Mouse (Mus musculus) liver, postnatal 0 days (tissue): ENCODE results near the gene Obp2b. TPM values are rescaled to one million over a fixed set of nuclear protein-coding genes. Genes with fewer than 3 reads are reported as not detected.

Experiments
- ATAC-seq: fragments of 200-750 bp; cut with Nextera tagmentation; 2 replicates; pipeline ENCODE4 v1.8.0; 2017; ENCODE audit warnings: mild to moderate bottlenecking, moderate library complexity
- DNase-seq: peaks from one replicate; pipeline ENCODE4 v3.0.0-alpha.2; 2016
- H3K27ac ChIP-seq: fragments of 300-500 bp; sonication (generic); 2 replicates; pipeline ENCODE4 v1.5.1; 2014; ENCODE audit warnings: antibody characterized with exemption, moderate library complexity, mild to moderate bottlenecking, low read depth
- H3K27me3 ChIP-seq: fragments of 300-500 bp; sonication (generic); 2 replicates; pipeline ENCODE4 v1.6.1; 2014; ENCODE audit warnings: low read length, control low read depth, mixed read lengths; ENCODE audit not compliant: insufficient read depth
- H3K36me3 ChIP-seq: fragments of 300-500 bp; sonication (generic); replicated peaks from 2 replicates; pipeline ENCODE4 v1.6.1; 2014; ENCODE audit warnings: mild to moderate bottlenecking, control low read depth, low read length, moderate library complexity, mixed read lengths; ENCODE audit not compliant: insufficient read depth
- H3K4me1 ChIP-seq: fragments of 300-500 bp; sonication (generic); 2 replicates; pipeline ENCODE4 v1.6.1; 2014; ENCODE audit warnings: antibody characterized with exemption, mild to moderate bottlenecking, control low read depth; ENCODE audit not compliant: insufficient read depth
- H3K4me2 ChIP-seq: fragments of 300-500 bp; sonication (generic); 2 replicates; pipeline ENCODE4 v1.6.1; 2014; ENCODE audit warnings: low read depth, mild to moderate bottlenecking, low read length, moderate library complexity, mixed read lengths
- H3K4me3 ChIP-seq: fragments of 300-500 bp; sonication (generic); 2 replicates; pipeline ENCODE4 v1.5.1; 2014; ENCODE audit warnings: low read depth, low read length
- H3K9ac ChIP-seq: fragments of 300-500 bp; sonication (generic); replicated peaks from 2 replicates; pipeline ENCODE4 v1.6.1; 2014; ENCODE audit warnings: mild to moderate bottlenecking, moderate library complexity
- H3K9me3 ChIP-seq: fragments of 300-500 bp; sonication (generic); 2 replicates; pipeline ENCODE4 v1.6.1; 2016; ENCODE audit warnings: mild to moderate bottlenecking, control low read depth, low read length, mixed read lengths
- CTCF ChIP-seq: sonication (generic); IDR thresholded peaks from 2 replicates; pipeline ENCODE4 v1.5.1; 2016; ENCODE audit warnings: antibody characterized with exemption, low read depth
- EP300 ChIP-seq: IDR thresholded peaks from 2 replicates; pipeline ENCODE4 v1.6.1; 2016; ENCODE audit warnings: antibody characterized with exemption, low read depth, mild to moderate bottlenecking
- WGBS: fragments of 180-500 bp; shearing (Covaris S2); extraction: QIAGEN DNeasy Blood & Tissue Kit; methylation state at CpG from one replicate; pipeline ENCODE4 v1.1.7; 2014; ENCODE audit not compliant: insufficient replicate concordance; 5-methylcytosine and 5-hydroxymethylcytosine counted together
- polyA plus RNA-seq: library from polyadenylated mRNA; unstranded; fragments of >200 nt; fragmentation: Nextera tagmentation; extraction: Ambion mirVana; gene quantifications from 2 replicates; pipeline ENCODE4 v1.2.1, GENCODE M21; 2015

Obp2b gene
- polyA plus RNA-seq, 1 experiment from 2014 or later: not detected

GRCm38 (mm10) chr2:25785573-25786322 is 48.9 kb downstream of the Obp2b start:
- H3K9me3 ChIP-seq: no peaks in the 10 kb centered on the region
- H3K9ac ChIP-seq: no peak overlapping the region
- no peak for ATAC-seq
- 0 out of 2 replicates have a peak, but pooled peaks cover 2% of the 10 kb centered on the region for H3K27me3 ChIP-seq
- TF ChIP-seq EP300 (no peak), CTCF (no peak)
- H3K4me1 ChIP-seq: no peaks in the 10 kb centered on the region
- no peak overlapping the region for H3K4me3 ChIP-seq
- H3K36me3 ChIP-seq: no peaks in the 10 kb centered on the region
- WGBS: 61% methylated on average over 5 of the region's 5 CpGs
- no peak overlapping the region for H3K4me2 ChIP-seq
- H3K27ac ChIP-seq: no peak overlapping the region
- no peak for DNase-seq

- Histone ChIP-seq H3K4me1 (no peaks in the 10 kb centered on the region), H3K27ac (no peak overlapping the region), H3K4me3 (no peak overlapping the region), H3K9me3 (no peaks in the 10 kb centered on the region), H3K9ac (no peak overlapping the region), H3K4me2 (no peak overlapping the region), H3K27me3 (0 out of 2 replicates have a peak, but pooled peaks cover under 1% of the 10 kb centered on the region), H3K36me3 (no peaks in the 10 kb centered on the region)
- no peak for DNase-seq
- TF ChIP-seq EP300 (peak; percentile 71), CTCF (no peak)
- WGBS: 63% methylated on average over 3 of the region's 3 CpGs
- peak; percentile 58 for ATAC-seq
Observed at GRCm38 (mm10) chr2:25789092-25789491, 52.3 kb downstream of the Obp2b start.

Other genes with a start within 250 kb of the Obp2b start
- gene Lcn12, start 243.1 kb upstream of the Obp2b start, polyA plus RNA-seq: not detected in 2 replicates
- gene Fbxw5, start 236.3 kb upstream of the Obp2b start, polyA plus RNA-seq: 26.7 and 26.9 TPM in 2 replicates
- 106 and 107 TPM in 2 replicates for gene C8g, start 235.3 kb upstream of the Obp2b start, polyA plus RNA-seq
- gene Traf2, start 190.1 kb upstream of the Obp2b start, polyA plus RNA-seq: 10.6 and 10.7 TPM in 2 replicates
- 263 and 268 TPM in 2 replicates for gene Edf1, start 179.2 kb upstream of the Obp2b start, polyA plus RNA-seq
- 0.07 and 0.09 TPM in 2 replicates for gene Mamdc4, start 162.2 kb upstream of the Obp2b start, polyA plus RNA-seq
- gene Phpt1, start 161.8 kb upstream of the Obp2b start, polyA plus RNA-seq: 44.7 and 46.1 TPM in 2 replicates
- gene Ajm1, start 155.3 kb upstream of the Obp2b start, polyA plus RNA-seq: 0.02 TPM in 1 of 2 replicates, not detected in the other
- gene Rabl6, start 128.5 kb upstream of the Obp2b start, polyA plus RNA-seq: 11.0 and 13.5 TPM in 2 replicates
- 0.19 and 0.28 TPM in 2 replicates for gene Ccdc183, start 119.3 kb upstream of the Obp2b start, polyA plus RNA-seq
- 43.3 and 55.1 TPM in 2 replicates for gene Tmem141, start 115.0 kb upstream of the Obp2b start, polyA plus RNA-seq
- 95.4 and 100 TPM in 2 replicates for gene Fcna, start 109.0 kb upstream of the Obp2b start, polyA plus RNA-seq
- gene Lcn8, start 83.9 kb upstream of the Obp2b start, polyA plus RNA-seq: 0.18 TPM in 1 of 2 replicates, not detected in the other
- gene Lcn5, start 79.1 kb upstream of the Obp2b start, polyA plus RNA-seq: not detected in 2 replicates
- gene Lcn6, start 60.2 kb upstream of the Obp2b start, polyA plus RNA-seq: not detected in 2 replicates
- not detected in 2 replicates for gene Lcn10, start 54.3 kb upstream of the Obp2b start, polyA plus RNA-seq
- not detected in 2 replicates for gene Obp2a, start 37.0 kb upstream of the Obp2b start, polyA plus RNA-seq
- gene Bmyc, start 30.3 kb upstream of the Obp2b start, polyA plus RNA-seq: 9.4 and 10.1 TPM in 2 replicates
- gene Lcn3, start 28.6 kb downstream of the Obp2b start, polyA plus RNA-seq: not detected in 2 replicates
- gene Lcn11, start 40.0 kb downstream of the Obp2b start, polyA plus RNA-seq: not detected in 2 replicates
- gene Gm13539, start 45.2 kb downstream of the Obp2b start, polyA plus RNA-seq: not detected in 2 replicates
- gene Glt6d1, start 78.8 kb downstream of the Obp2b start, polyA plus RNA-seq: not detected in 2 replicates
- not detected in 2 replicates for gene Lcn9, start 86.1 kb downstream of the Obp2b start, polyA plus RNA-seq
- not detected in 2 replicates for gene Sohlh1, start 110.2 kb downstream of the Obp2b start, polyA plus RNA-seq
- gene Kcnt1, start 126.7 kb downstream of the Obp2b start, polyA plus RNA-seq: 0.11 TPM in 1 of 2 replicates, not detected in the other
- gene Camsap1, start 246.3 kb downstream of the Obp2b start, polyA plus RNA-seq: 3.1 and 3.3 TPM in 2 replicates